Mouse (Mus musculus): ENCODE measurements around the gene St8sia4. TPM values are rescaled to one million over a fixed set of nuclear protein-coding genes. Genes with fewer than 3 reads are reported as not detected.

The St8sia4 gene
- total and polyA plus RNA-seq, 3 experiments: 0.81 to 1.3 TPM; not detected in 1

- TF ChIP-seq RCOR1 (IDR thresholded peaks at IDR 0.05; ENCODE audit: low read depth, low read length) (peak; percentile 56), POLR2A (IDR thresholded peaks at IDR 0.05; ENCODE audit: control insufficient read depth in 1 of 2, insufficient read depth in 1 of 2, low read depth in 1 of 2, low read length in 2 of 2, poor library complexity in 1 of 2) (no peak), ZNF384 (IDR thresholded peaks at IDR 0.05; ENCODE audit: low read depth, low read length) (no peak), SMC3 (IDR thresholded peaks at IDR 0.05; ENCODE audit: low read depth, low read length) (no peak), USF1 (IDR thresholded peaks at IDR 0.05; ENCODE audit: low read depth, low read length) (no peak)
These were observed 32.5 kb upstream of the St8sia4 start (continued) for GRCm38 (mm10) chr1:95699903-95700302.

- Histone ChIP-seq H3K9me3 (replicated peaks; ENCODE audit: insufficient read depth, low read length) (no peaks in the 10 kb centered on the region), H3K9ac (ENCODE audit: control insufficient read depth, low read depth, low read length, poor library complexity, severe bottlenecking) (no peak overlapping the region), H3K4me3 (ENCODE audit: control insufficient read depth in 1 of 2, insufficient read depth in 1 of 2, low read depth in 2 of 2, low read length in 2 of 2) (no peak overlapping the region), H3K27ac (ENCODE audit: control insufficient read depth, low read depth, low read length) (no peak overlapping the region), H3K27me3 (ENCODE audit: control insufficient read depth in 1 of 2, insufficient read depth in 2 of 2, low read length in 2 of 2) (no peaks in the 10 kb centered on the region), H3K4me1 (ENCODE audit: control insufficient read depth in 1 of 2, insufficient read depth in 2 of 2, low read length in 2 of 2) (no peaks in the 10 kb centered on the region), H3K36me3 (ENCODE audit: control insufficient read depth in 1 of 2, insufficient read depth in 2 of 2, low read length in 2 of 2) (no peaks in the 10 kb centered on the region; a peak in 1 of 4 replicates), H3K79me2 (ENCODE audit: control insufficient read depth, insufficient read depth, low read length, poor library complexity) (no peaks in the 10 kb centered on the region)
- TF ChIP-seq RAD21 (IDR thresholded peaks at IDR 0.05; ENCODE audit: low read depth, low read length) (no peak), ZMIZ1 (IDR thresholded peaks at IDR 0.05; ENCODE audit: low read depth, low read length) (no peak), GATA1 (IDR thresholded peaks at IDR 0.05; ENCODE audit: low read depth, low read length) (no peak)
- no peak for DNase-seq (ENCODE audit: low read depth, low spot score)
These were observed 6.7 kb upstream of the St8sia4 start for GRCm38 (mm10) chr1:95674052-95674451.

GRCm38 (mm10) chr1:95668253-95668805 is 958 bp upstream of the St8sia4 start:
- Histone ChIP-seq H3K4me3 (ENCODE audit: control insufficient read depth in 1 of 2, insufficient read depth in 1 of 2, low read depth in 2 of 2, low read length in 2 of 2) (peak overlapping the region; percentile 56 to 57), H3K9ac (ENCODE audit: control insufficient read depth, low read depth, low read length, poor library complexity, severe bottlenecking) (peak overlapping the region; percentile 58), H3K27me3 (ENCODE audit: control insufficient read depth in 1 of 2, insufficient read depth in 2 of 2, low read length in 2 of 2) (no peaks in the 10 kb centered on the region), H3K36me3 (ENCODE audit: control insufficient read depth in 1 of 2, insufficient read depth in 2 of 2, low read length in 2 of 2) (peaks cover 0 to 16% of the 10 kb centered on the region in 2 experiments; a peak in 2 of 4 replicates), H3K4me1 (ENCODE audit: control insufficient read depth in 1 of 2, insufficient read depth in 2 of 2, low read length in 2 of 2) (peaks cover 5 to 26% of the 10 kb centered on the region in 2 experiments), H3K27ac (ENCODE audit: control insufficient read depth, low read depth, low read length) (peak overlapping the region; percentile 66), H3K79me2 (ENCODE audit: control insufficient read depth, insufficient read depth, low read length, poor library complexity) (no peaks in the 10 kb centered on the region), H3K9me3 (replicated peaks; ENCODE audit: insufficient read depth, low read length) (no peaks in the 10 kb centered on the region)
- DNase-seq (ENCODE audit: low read depth, low spot score): peak; percentile 54
- no peak for TF ChIP-seq GABPA (IDR thresholded peaks at IDR 0.05; ENCODE audit: low read depth, low read length)
- TF ChIP-seq SIN3A (IDR thresholded peaks at IDR 0.05; ENCODE audit: low read length): no peak; the same call in 1 of the 2 replicates
- 0 out of 2 replicates have a peak, but pooled peaks have one; percentile 2 for TF ChIP-seq SMC3 (IDR thresholded peaks at IDR 0.05; ENCODE audit: low read depth, low read length)
- no peak for TF ChIP-seq MAFK (IDR thresholded peaks at IDR 0.05; ENCODE audit: borderline replicate concordance, low read depth, low read length)
- TF ChIP-seq POLR2AphosphoS2 (IDR thresholded peaks at IDR 0.05; ENCODE audit: low read length): no peak
- peak; percentile 34; the same call in 1 of the 2 replicates for TF ChIP-seq GATA1 (IDR thresholded peaks at IDR 0.05; ENCODE audit: low read depth, low read length)
- no peak for TF ChIP-seq MYB (IDR thresholded peaks at IDR 0.05; ENCODE audit: low read depth, low read length)
- peak; percentile 70 for TF ChIP-seq ZNF384 (IDR thresholded peaks at IDR 0.05; ENCODE audit: low read depth, low read length)
- no peak for TF ChIP-seq UBTF (IDR thresholded peaks at IDR 0.05; ENCODE audit: borderline replicate concordance, insufficient read depth, low read depth, low read length)
- TF ChIP-seq TAL1 (IDR thresholded peaks at IDR 0.05; ENCODE audit: low read length): no peak
- TF ChIP-seq MXI1 (IDR thresholded peaks at IDR 0.05; ENCODE audit: low read depth, low read length): no peak
- TF ChIP-seq ZMIZ1 (IDR thresholded peaks at IDR 0.05; ENCODE audit: low read depth, low read length): no peak
- TF ChIP-seq JUND (IDR thresholded peaks at IDR 0.05; ENCODE audit: low read depth, low read length): no peak
- no peak for TF ChIP-seq POLR2AphosphoS5 (IDR thresholded peaks at IDR 0.05; ENCODE audit: borderline replicate concordance, low read depth, low read length)
- no peak for TF ChIP-seq ETS1 (IDR thresholded peaks at IDR 0.05; ENCODE audit: low read depth, low read length)
- TF ChIP-seq USF2 (IDR thresholded peaks at IDR 0.05; ENCODE audit: borderline replicate concordance in 1 of 2, insufficient read depth in 1 of 2, low read depth in 1 of 2, low read length in 2 of 2): no peak
- TF ChIP-seq KAT2A (conservative IDR thresholded peaks at IDR 0.05; ENCODE audit: low read depth, low read length): no peak
- TF ChIP-seq MEF2A (IDR thresholded peaks at IDR 0.05; ENCODE audit: extremely low read depth, insufficient replicate concordance, low read depth, low read length, poor library complexity, severe bottlenecking): no peak
- TF ChIP-seq EP300 (IDR thresholded peaks at IDR 0.05; ENCODE audit: low read depth in 1 of 2, low read length in 2 of 2): no peak
- no peak for TF ChIP-seq USF1 (IDR thresholded peaks at IDR 0.05; ENCODE audit: low read depth, low read length)

All from MEL (cell line).